Mouse (Mus musculus) embryonic fibroblast, embryonic 13.5 days (primary cell): ENCODE measurements around the gene Sar1b.
"Not testable (repeated sequence)": the region's sequence is repeated elsewhere in the genome, so short reads cannot be mapped to it uniquely, and the experiment has no call there.

Source experiments
- CTCF ChIP-seq: IDR thresholded peaks from 2 replicates; pipeline ENCODE4 v1.5.1; 2011; ENCODE audit warnings: mild to moderate bottlenecking, control low read depth, low read length, moderate library complexity, borderline replicate concordance; ENCODE audit not compliant: insufficient read depth
- POLR2A ChIP-seq: IDR thresholded peaks from 2 replicates; pipeline ENCODE4 v1.6.1; 2011; ENCODE audit warnings: low read depth, mild to moderate bottlenecking, control low read depth, low read length, moderate library complexity

DNA sequence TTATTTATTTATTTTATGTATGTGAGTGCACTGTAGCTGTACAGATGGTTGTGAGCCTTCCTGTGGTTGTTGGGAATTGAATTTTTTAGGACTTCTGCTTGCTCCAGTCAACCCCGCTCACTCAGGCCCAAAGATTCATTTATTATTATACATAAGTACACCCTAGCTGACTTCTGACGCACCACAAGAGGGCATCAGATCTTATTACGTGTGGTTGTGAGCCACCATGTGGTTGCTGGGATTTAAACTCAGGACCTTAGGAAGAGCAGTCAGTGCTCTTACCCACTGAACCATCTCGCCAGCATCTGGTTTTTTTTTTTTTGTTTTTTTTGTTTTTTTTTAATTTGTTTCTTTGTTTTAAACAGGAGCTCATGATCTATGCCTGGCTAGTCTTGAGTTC is 26.2 kb downstream of the Sar1b start:
- TF ChIP-seq POLR2A, CTCF: not testable (repeated sequence)
